Mouse (Mus musculus) left cerebral cortex, postnatal 14 days (tissue): ENCODE results near the gene Stk32b. TPM values are rescaled to one million over a fixed set of nuclear protein-coding genes. Genes with fewer than 3 reads are reported as not detected.

Experiments
- DNase-seq, 2 experiments: peaks; one replicate each; pipeline ENCODE4 v3.0.0; 2021 to 2022; ENCODE audit warnings: low spot score in 2 of 2, mixed read lengths in 1 of 2
- intact Hi-C: fragments of 180-260 bp; cut with DNase I; formaldehyde crosslinking; loops from one replicate; pipeline ENCODE4 v1.15.1; 2025
- long read RNA-seq, 2 experiments: library from polyadenylated mRNA; stranded (forward); transcript quantifications; one replicate each; pipeline ENCODE4 v2.0.0; 2021
- total RNA-seq, 2 experiments: library from RNA; stranded (reverse); gene quantifications; 2 replicates each; pipeline ENCODE4 v1.2.3; 2021

The Stk32b gene
- total RNA-seq: 1 to 10 TPM; 2.5 to 3.7 TPM
- long read RNA-seq, experiment 1: 0 reads
- long read RNA-seq, experiment 2, partial matches to known transcripts: 0 of 3 reads
- long read RNA-seq, experiment 2, other reads (novel, unspliced or antisense): 0 of 3 reads

- intact Hi-C loops: loop anchor here (1.0 kb wide), 1 partner anchor 418 kb away; no protein-coding TSS in a partner anchor
- DNase-seq: peak; percentile 32 to 34
These were observed at the start of gene Stk32b for GRCm38 (mm10) chr5:37716505-37717372. Stk32b (minus strand) TSS chr5:37717171.

GRCm38 (mm10) chr5:37765851-37766250, 48.9 kb upstream of the Stk32b start:
- intact Hi-C loops: no loop called here
- no peak for DNase-seq

GRCm38 (mm10) chr5:37762046-37762445, 45.1 kb upstream of the Stk32b start:
- DNase-seq: no peak
- intact Hi-C loops: no loop called here

GRCm38 (mm10) chr5:37753366-37753765, 36.4 kb upstream of the Stk32b start:
- intact Hi-C loops: loop anchor here (2.0 kb wide), 2 partner anchors 337 to 455 kb away; no protein-coding TSS in a partner anchor
- no peak for DNase-seq

GRCm38 (mm10) chr5:37752027-37752967, 35.3 kb upstream of the Stk32b start:
- DNase-seq: peak; percentile 81 to 87
- intact Hi-C loops: loop anchor here (2.0 kb wide), 2 partner anchors 339 to 453 kb away; no protein-coding TSS in a partner anchor

- no peak for DNase-seq
These were observed 27.1 kb upstream of the Stk32b start for GRCm38 (mm10) chr5:37743889-37744707.

GRCm38 (mm10) chr5:37736213-37736612, 19.2 kb upstream of the Stk32b start:
- intact Hi-C loops: no loop called here

More at GRCm38 (mm10) chr5:37743889-37744707, 27.1 kb upstream of the Stk32b start:
- intact Hi-C loops: no loop called here

GRCm38 (mm10) chr5:37735224-37735623, 18.3 kb upstream of the Stk32b start, which contains the start of gene Cytl1:
Cytl1 (plus strand) TSS chr5:37735519.
- DNase-seq: no peak
- intact Hi-C loops: no loop called here

More at GRCm38 (mm10) chr5:37736213-37736612, 19.2 kb upstream of the Stk32b start:
- no peak for DNase-seq

GRCm38 (mm10) chr5:37730781-37731180, 13.8 kb upstream of the Stk32b start:
- intact Hi-C loops: no loop called here
- DNase-seq: no peak

- intact Hi-C loops: no loop called here
- no peak for DNase-seq
These were observed 8.4 kb upstream of the Stk32b start for GRCm38 (mm10) chr5:37725220-37725886.

GRCm38 (mm10) chr5:37720670-37721069, 3.7 kb upstream of the Stk32b start:
- intact Hi-C loops: no loop called here
- DNase-seq: peak; percentile 10 to 13

GRCm38 (mm10) chr5:37717384-37717963, 503 bp upstream of the Stk32b start:
- intact Hi-C loops: loop anchor here (1.0 kb wide), 1 partner anchor 419 kb away; no protein-coding TSS in a partner anchor
- DNase-seq: peak; percentile 51 to 67

GRCm38 (mm10) chr5:37709257-37709904, 7.6 kb downstream of the Stk32b start:
- DNase-seq: no peak
- intact Hi-C loops: no loop called here

GRCm38 (mm10) chr5:37708124-37708523, 8.8 kb downstream of the Stk32b start:
- intact Hi-C loops: no loop called here
- DNase-seq: no peak

- no peak for DNase-seq
- intact Hi-C loops: no loop called here
These were observed 12.0 kb downstream of the Stk32b start for GRCm38 (mm10) chr5:37704962-37705361.

- intact Hi-C loops: no loop called here
- DNase-seq: peak; percentile 35 to 53
These were observed 17.2 kb downstream of the Stk32b start for GRCm38 (mm10) chr5:37699757-37700156.

GRCm38 (mm10) chr5:37697286-37697685, 19.7 kb downstream of the Stk32b start:
- intact Hi-C loops: no loop called here
- DNase-seq: peak; percentile 38 to 68
